Mouse (Mus musculus) heart, postnatal 0 days (tissue): ENCODE results near the gene Hist1h2bh. TPM values are rescaled to one million over a fixed set of nuclear protein-coding genes. Genes with fewer than 3 reads are reported as not detected.
"Not testable (repeated sequence)": the region's sequence is repeated elsewhere in the genome, so short reads cannot be mapped to it uniquely, and the experiment has no call there.

Source experiments
- ATAC-seq: fragments of 200-750 bp; cut with Nextera tagmentation; 2 replicates; pipeline ENCODE4 v1.8.0; 2017; ENCODE audit warnings: low read depth, moderate number of reproducible peaks, moderate library complexity; ENCODE audit not compliant: insufficient read depth
- DNase-seq: peaks from one replicate; pipeline ENCODE4 v3.0.0-alpha.2; 2016; ENCODE audit warnings: low spot score
- H3K27ac ChIP-seq: fragments of 300-500 bp; sonication (generic); 2 replicates; pipeline ENCODE4 v1.5.1; 2014; ENCODE audit warnings: low read depth, mild to moderate bottlenecking
- H3K27me3 ChIP-seq: fragments of 300-500 bp; sonication (generic); 2 replicates; pipeline ENCODE4 v1.6.1; 2014; ENCODE audit warnings: low read length, mixed read lengths; ENCODE audit not compliant: control insufficient read depth, insufficient read depth
- H3K36me3 ChIP-seq: fragments of 300-500 bp; sonication (generic); replicated peaks from 2 replicates; pipeline ENCODE4 v1.6.1; 2014; ENCODE audit warnings: low read length, mixed read lengths; ENCODE audit not compliant: control insufficient read depth, insufficient read depth
- H3K4me1 ChIP-seq: fragments of 300-500 bp; sonication (generic); 2 replicates; pipeline ENCODE4 v1.6.1; 2014; ENCODE audit warnings: antibody characterized with exemption; ENCODE audit not compliant: control insufficient read depth, insufficient read depth
- H3K4me2 ChIP-seq: fragments of 300-500 bp; sonication (generic); 2 replicates; pipeline ENCODE4 v1.6.1; 2014; ENCODE audit warnings: low read depth, mild to moderate bottlenecking, low read length, moderate library complexity
- H3K4me3 ChIP-seq: fragments of 300-500 bp; sonication (generic); 2 replicates; pipeline ENCODE4 v1.5.1; 2014; ENCODE audit warnings: low read depth, low read length
- H3K9ac ChIP-seq: fragments of 300-500 bp; sonication (generic); replicated peaks from 2 replicates; pipeline ENCODE4 v1.6.1; 2014; ENCODE audit warnings: low read depth, low read length, mixed read lengths
- H3K9me3 ChIP-seq: fragments of 300-500 bp; sonication (generic); replicated peaks from 2 replicates; pipeline ENCODE4 v1.6.1; 2016; ENCODE audit warnings: low read length; ENCODE audit not compliant: control insufficient read depth
- CTCF ChIP-seq: IDR thresholded peaks from 2 replicates; pipeline ENCODE4 v1.5.1; 2016; ENCODE audit warnings: antibody characterized with exemption, control low read depth, low read depth
- EP300 ChIP-seq: IDR thresholded peaks from 2 replicates; pipeline ENCODE4 v1.6.1; 2016; ENCODE audit warnings: antibody characterized with exemption, low read depth
- WGBS: fragments of 180-500 bp; shearing (Covaris S2); extraction: QIAGEN DNeasy Blood & Tissue Kit; methylation state at CpG from one replicate; pipeline ENCODE4 v1.1.7; 2014; 5-methylcytosine and 5-hydroxymethylcytosine counted together
- polyA plus RNA-seq: library from polyadenylated mRNA; unstranded; fragments of >200 nt; fragmentation: Nextera tagmentation; extraction: Ambion mirVana; gene quantifications from 2 replicates; pipeline ENCODE4 v1.2.1, GENCODE M21; 2015
- total RNA-seq: library from RNA; depleted of rRNA; stranded (reverse); fragments of >200 nt; gene quantifications from 2 replicates; pipeline ENCODE4 v1.2.3, GENCODE M21; 2014; ENCODE audit warnings: low replicate concordance

Gene Hist1h2bh
- total and polyA plus RNA-seq, 2 experiments from 2014 or later, result 0.31 to 82.5 TPM

- peak; percentile 54 for ATAC-seq
- TF ChIP-seq EP300 (no peak), CTCF (peak; percentile 44)
Measured at GRCm38 (mm10) chr13:23562699-23563462, 19.7 kb upstream of the Hist1h2bh start.

GRCm38 (mm10) chr13:23561883-23562659 is 18.9 kb upstream of the Hist1h2bh start, which contains the start of gene Hist1h3e:
TSS of gene Hist1h3e (minus strand) at chr13:23562369.
- peak within 1 kb of the TSS; percentile 59 for H3K9ac ChIP-seq
- under 1% methylated on average over 36 of the region's 67 CpGs for WGBS
- peak within 1 kb of the TSS; percentile 51 for H3K4me3 ChIP-seq
- not testable (repeated sequence) for H3K4me1 ChIP-seq, H3K36me3 ChIP-seq, H3K27me3 ChIP-seq, H3K9me3 ChIP-seq
- ATAC-seq, result peak; percentile 89
- peak within 1 kb of the TSS; percentile 98 for H3K27ac ChIP-seq
- peak within 1 kb of the TSS; percentile 74 for H3K4me2 ChIP-seq
- peak; percentile 98 for DNase-seq

More at GRCm38 (mm10) chr13:23562699-23563462, 19.7 kb upstream of the Hist1h2bh start:
- Histone ChIP-seq H3K4me3 (peak overlapping the region; percentile 51), H3K4me1 (no peaks in the 10 kb centered on the region), H3K36me3 (no peaks in the 10 kb centered on the region), H3K27ac (peak overlapping the region; percentile 98), H3K9ac (peak overlapping the region; percentile 59), H3K27me3 (no peaks in the 10 kb centered on the region), H3K4me2 (peak overlapping the region; percentile 74), H3K9me3 (no peaks in the 10 kb centered on the region)
- 5% methylated on average over 18 of the region's 18 CpGs for WGBS
- DNase-seq, result peak; percentile 88

- Histone ChIP-seq H3K4me2 (peak overlapping the region; percentile 74), H3K9ac (peak overlapping the region; percentile 59; the same call in 1 of the 2 replicates), H3K27ac (peak overlapping the region; percentile 98), H3K4me3 (peak overlapping the region; percentile 51)
- H3K36me3 ChIP-seq, H3K9me3 ChIP-seq, H3K4me1 ChIP-seq, DNase-seq, H3K27me3 ChIP-seq, ATAC-seq: not testable (repeated sequence)
- 2% methylated on average over 2 of the region's 5 CpGs for WGBS
Measured at GRCm38 (mm10) chr13:23561531-23561882, 18.3 kb upstream of the Hist1h2bh start.

- not testable (repeated sequence) for H3K4me2 ChIP-seq, H3K4me3 ChIP-seq, H3K27me3 ChIP-seq, H3K4me1 ChIP-seq, ATAC-seq, H3K27ac ChIP-seq, H3K9me3 ChIP-seq, H3K9ac ChIP-seq, DNase-seq, H3K36me3 ChIP-seq
- 41% methylated on average over 2 of the region's 2 CpGs for WGBS
Measured at GRCm38 (mm10) chr13:23560699-23561098, 17.5 kb upstream of the Hist1h2bh start.

- no peak overlapping the region for H3K4me3 ChIP-seq
Measured at GRCm38 (mm10) chr13:23556906-23557305, 13.7 kb upstream of the Hist1h2bh start.

More at GRCm38 (mm10) chr13:23556906-23557305, 13.7 kb upstream of the Hist1h2bh start:
- ATAC-seq, result no peak
- Histone ChIP-seq H3K9ac (no peak overlapping the region), H3K27me3 (no peaks in the 10 kb centered on the region), H3K36me3 (no peaks in the 10 kb centered on the region), H3K4me1 (0 out of 2 replicates have a peak, but pooled peaks cover 5% of the 10 kb centered on the region), H3K9me3 (no peaks in the 10 kb centered on the region), H3K27ac (peak overlapping the region; percentile 57; the same call in 1 of the 2 replicates), H3K4me2 (no peak overlapping the region)
- 76% methylated on average over 3 of the region's 3 CpGs for WGBS
- no peak for DNase-seq
- TF ChIP-seq EP300 (no peak), CTCF (no peak)
